Mouse (Mus musculus) liver, embryonic 12.5 days (tissue): ENCODE measurements around the gene Tll2. TPM values are rescaled to one million over a fixed set of nuclear protein-coding genes. Genes with fewer than 3 reads are reported as not detected.

Experiments
- ATAC-seq: fragments of 200-750 bp; cut with Nextera tagmentation; 2 replicates; pipeline ENCODE4 v1.8.0; 2017; ENCODE audit warnings: moderate number of reproducible peaks, mild to moderate bottlenecking, moderate library complexity
- H3K27ac ChIP-seq: fragments of 300-500 bp; sonication (generic); 2 replicates; pipeline ENCODE4 v1.5.1; 2016; ENCODE audit warnings: mild to moderate bottlenecking
- H3K27me3 ChIP-seq: fragments of 300-500 bp; sonication (generic); replicated peaks from 2 replicates; pipeline ENCODE4 v1.6.1; 2016; ENCODE audit warnings: mild to moderate bottlenecking, moderate library complexity
- H3K36me3 ChIP-seq: fragments of 300-500 bp; sonication (generic); 2 replicates; pipeline ENCODE4 v1.6.1; 2016; ENCODE audit warnings: mild to moderate bottlenecking, moderate library complexity
- H3K4me1 ChIP-seq: fragments of 300-500 bp; sonication (generic); 2 replicates; pipeline ENCODE4 v1.6.1; 2016
- H3K4me2 ChIP-seq: fragments of 300-500 bp; sonication (generic); 2 replicates; pipeline ENCODE4 v1.6.1; 2016; ENCODE audit warnings: mild to moderate bottlenecking, moderate library complexity
- H3K4me3 ChIP-seq: fragments of 300-500 bp; sonication (generic); 2 replicates; pipeline ENCODE4 v1.5.1; 2016; ENCODE audit warnings: mild to moderate bottlenecking, moderate library complexity
- H3K9ac ChIP-seq: fragments of 300-500 bp; sonication (generic); 2 replicates; pipeline ENCODE4 v1.6.1; 2016; ENCODE audit warnings: mild to moderate bottlenecking, moderate library complexity
- H3K9me3 ChIP-seq: fragments of 300-500 bp; sonication (generic); replicated peaks from 2 replicates; pipeline ENCODE4 v1.6.1; 2016; ENCODE audit warnings: mild to moderate bottlenecking, moderate library complexity
- WGBS: fragments of 180-500 bp; shearing (Covaris S2); methylation state at CpG from one replicate; pipeline ENCODE4 v1.1.7; 2016; ENCODE audit not compliant: insufficient replicate concordance; 5-methylcytosine and 5-hydroxymethylcytosine counted together
- polyA plus RNA-seq: library from polyadenylated mRNA; unstranded; fragments of >200 nt; fragmentation: Nextera tagmentation; extraction: Ambion mirVana; gene quantifications from 2 replicates; pipeline ENCODE4 v1.2.1, GENCODE M21; 2016

The Tll2 gene
- polyA plus RNA-seq, 1 experiment from 2014 or later = not detected

- no peaks in the 10 kb centered on the region for H3K9me3 ChIP-seq
These were observed 97.1 kb downstream of the Tll2 start for GRCm38 (mm10) chr19:41109496-41109895.

GRCm38 (mm10) chr19:41108666-41109065 lies 98.0 kb downstream of the Tll2 start:
- Histone ChIP-seq H3K27ac (no peak overlapping the region), H3K9ac (no peak overlapping the region), H3K9me3 (no peaks in the 10 kb centered on the region), H3K27me3 (no peaks in the 10 kb centered on the region), H3K36me3 (no peaks in the 10 kb centered on the region), H3K4me3 (no peak overlapping the region), H3K4me1 (no peaks in the 10 kb centered on the region), H3K4me2 (no peak overlapping the region)
- WGBS = 75% methylated on average over 7 of the region's 7 CpGs
- ATAC-seq = no peak

More at GRCm38 (mm10) chr19:41109496-41109895, 97.1 kb downstream of the Tll2 start:
- Histone ChIP-seq H3K4me3 (no peak overlapping the region), H3K4me2 (no peak overlapping the region), H3K27ac (no peak overlapping the region), H3K9ac (no peak overlapping the region), H3K36me3 (no peaks in the 10 kb centered on the region), H3K27me3 (no peaks in the 10 kb centered on the region), H3K4me1 (no peaks in the 10 kb centered on the region)
- 72% methylated on average over 8 of the region's 8 CpGs for WGBS
- no peak for ATAC-seq

- ATAC-seq = no peak
- H3K27me3 ChIP-seq = no peaks in the 10 kb centered on the region
- no peak overlapping the region for H3K4me3 ChIP-seq
- 61% methylated on average over 8 of the region's 8 CpGs for WGBS
- no peak overlapping the region for H3K4me2 ChIP-seq
- H3K36me3 ChIP-seq = no peaks in the 10 kb centered on the region
- H3K9ac ChIP-seq = no peak overlapping the region
- H3K4me1 ChIP-seq = no peaks in the 10 kb centered on the region
- H3K27ac ChIP-seq = no peak overlapping the region
- no peaks in the 10 kb centered on the region for H3K9me3 ChIP-seq
These were observed 99.1 kb downstream of the Tll2 start for GRCm38 (mm10) chr19:41107530-41107929.

GRCm38 (mm10) chr19:41104922-41105321 lies 101.7 kb downstream of the Tll2 start:
- WGBS = 44% methylated on average over 8 of the region's 8 CpGs
- no peak overlapping the region for H3K4me3 ChIP-seq
- no peaks in the 10 kb centered on the region for H3K36me3 ChIP-seq
- H3K9me3 ChIP-seq = no peaks in the 10 kb centered on the region
- no peaks in the 10 kb centered on the region for H3K27me3 ChIP-seq
- no peak for ATAC-seq
- H3K4me2 ChIP-seq = no peak overlapping the region
- no peak overlapping the region for H3K27ac ChIP-seq
- H3K4me1 ChIP-seq = no peaks in the 10 kb centered on the region
- H3K9ac ChIP-seq = no peak overlapping the region

- no peak for ATAC-seq
- H3K36me3 ChIP-seq = no peaks in the 10 kb centered on the region
These were observed 105.2 kb downstream of the Tll2 start for GRCm38 (mm10) chr19:41101390-41101789.

GRCm38 (mm10) chr19:41100863-41101262 lies 105.8 kb downstream of the Tll2 start:
- Histone ChIP-seq H3K9ac (no peak overlapping the region), H3K4me2 (no peak overlapping the region), H3K27ac (no peak overlapping the region), H3K9me3 (no peaks in the 10 kb centered on the region), H3K27me3 (no peaks in the 10 kb centered on the region), H3K36me3 (no peaks in the 10 kb centered on the region), H3K4me1 (no peaks in the 10 kb centered on the region), H3K4me3 (no peak overlapping the region)
- 72% methylated on average over 7 of the region's 7 CpGs for WGBS
- no peak for ATAC-seq

More at GRCm38 (mm10) chr19:41101390-41101789, 105.2 kb downstream of the Tll2 start:
- Histone ChIP-seq H3K9me3 (no peaks in the 10 kb centered on the region), H3K27ac (no peak overlapping the region), H3K4me2 (no peak overlapping the region), H3K4me1 (no peaks in the 10 kb centered on the region), H3K9ac (no peak overlapping the region), H3K4me3 (no peak overlapping the region), H3K27me3 (no peaks in the 10 kb centered on the region)
- 75% methylated on average over 8 of the region's 8 CpGs for WGBS

GRCm38 (mm10) chr19:41097038-41097437 lies 109.6 kb downstream of the Tll2 start:
- Histone ChIP-seq H3K9me3 (no peaks in the 10 kb centered on the region), H3K4me1 (0 out of 2 replicates have a peak, but pooled peaks cover 3% of the 10 kb centered on the region), H3K4me3 (no peak overlapping the region), H3K9ac (no peak overlapping the region), H3K27ac (no peak overlapping the region), H3K27me3 (no peaks in the 10 kb centered on the region), H3K4me2 (no peak overlapping the region), H3K36me3 (no peaks in the 10 kb centered on the region)
- WGBS = 64% methylated on average over 4 of the region's 4 CpGs
- ATAC-seq = no peak

GRCm38 (mm10) chr19:41091901-41092300 lies 114.7 kb downstream of the Tll2 start:
- H3K36me3 ChIP-seq = no peaks in the 10 kb centered on the region
- H3K9ac ChIP-seq = no peak overlapping the region
- H3K27me3 ChIP-seq = peaks cover 25% of the 10 kb centered on the region
- 0 out of 2 replicates have a peak, but pooled peaks cover 3% of the 10 kb centered on the region for H3K4me1 ChIP-seq
- no peaks in the 10 kb centered on the region for H3K9me3 ChIP-seq
- H3K4me2 ChIP-seq = no peak overlapping the region
- no peak for ATAC-seq
- WGBS = 12% methylated on average over 2 of the region's 2 CpGs
- H3K4me3 ChIP-seq = no peak overlapping the region
- no peak overlapping the region for H3K27ac ChIP-seq

- Histone ChIP-seq H3K27ac (no peak overlapping the region), H3K27me3 (peaks cover 25% of the 10 kb centered on the region), H3K36me3 (no peaks in the 10 kb centered on the region), H3K4me1 (0 out of 2 replicates have a peak, but pooled peaks cover 3% of the 10 kb centered on the region), H3K9ac (no peak overlapping the region), H3K4me2 (no peak overlapping the region), H3K9me3 (no peaks in the 10 kb centered on the region), H3K4me3 (no peak overlapping the region)
- no peak for ATAC-seq
- WGBS = 5% methylated on average over 5 of the region's 5 CpGs
These were observed 116.8 kb downstream of the Tll2 start for GRCm38 (mm10) chr19:41089833-41090232.

GRCm38 (mm10) chr19:41088491-41088890 lies 118.1 kb downstream of the Tll2 start:
- 23% methylated on average over 18 of the region's 18 CpGs for WGBS
- H3K27me3 ChIP-seq = peaks cover 25% of the 10 kb centered on the region
- peak overlapping the region; percentile 9 for H3K4me2 ChIP-seq
- H3K36me3 ChIP-seq = no peaks in the 10 kb centered on the region
- H3K27ac ChIP-seq = no peak overlapping the region
- no peaks in the 10 kb centered on the region for H3K9me3 ChIP-seq
- H3K4me1 ChIP-seq = 0 out of 2 replicates have a peak, but pooled peaks cover 3% of the 10 kb centered on the region
- no peak overlapping the region for H3K4me3 ChIP-seq
- no peak for ATAC-seq
- no peak overlapping the region for H3K9ac ChIP-seq

GRCm38 (mm10) chr19:41087901-41088300 lies 118.7 kb downstream of the Tll2 start:
- no peak overlapping the region for H3K27ac ChIP-seq
- no peaks in the 10 kb centered on the region for H3K9me3 ChIP-seq
- no peaks in the 10 kb centered on the region for H3K36me3 ChIP-seq
- 36% methylated on average over 4 of the region's 4 CpGs for WGBS
- H3K4me3 ChIP-seq = no peak overlapping the region
- no peak overlapping the region for H3K9ac ChIP-seq
- no peak for ATAC-seq
- peaks cover 25% of the 10 kb centered on the region for H3K27me3 ChIP-seq
- peak overlapping the region; percentile 9; the same call in 1 of the 2 replicates for H3K4me2 ChIP-seq
- 0 out of 2 replicates have a peak, but pooled peaks cover 3% of the 10 kb centered on the region for H3K4me1 ChIP-seq

GRCm38 (mm10) chr19:41086700-41087099 lies 119.9 kb downstream of the Tll2 start:
- no peak overlapping the region for H3K4me2 ChIP-seq
- H3K4me3 ChIP-seq = no peak overlapping the region
- WGBS = 3% methylated on average over 2 of the region's 2 CpGs
- ATAC-seq = no peak
- no peaks in the 10 kb centered on the region for H3K36me3 ChIP-seq
- no peaks in the 10 kb centered on the region for H3K9me3 ChIP-seq
- H3K27ac ChIP-seq = no peak overlapping the region
- no peaks in the 10 kb centered on the region for H3K4me1 ChIP-seq
- H3K27me3 ChIP-seq = peaks cover 25% of the 10 kb centered on the region
- H3K9ac ChIP-seq = no peak overlapping the region

- Histone ChIP-seq H3K4me1 (no peaks in the 10 kb centered on the region), H3K9me3 (no peaks in the 10 kb centered on the region), H3K27ac (no peak overlapping the region), H3K9ac (no peak overlapping the region), H3K4me3 (no peak overlapping the region), H3K27me3 (peaks cover 25% of the 10 kb centered on the region), H3K36me3 (no peaks in the 10 kb centered on the region), H3K4me2 (no peak overlapping the region)
- 61% methylated on average over 6 of the region's 6 CpGs for WGBS
- ATAC-seq = no peak
These were observed 120.3 kb downstream of the Tll2 start for GRCm38 (mm10) chr19:41086289-41086688.
